Mouse (Mus musculus): Measurements from ENCODE around the gene Cdt1. TPM values are rescaled to one million over a fixed set of nuclear protein-coding genes. Genes with fewer than 3 reads are reported as not detected.

The Cdt1 gene
- total and polyA plus RNA-seq, 3 experiments, result 46.0 to 67.3 (median 50.0) TPM

- dilution Hi-C loops (cut with MboI; ENCODE audit: extremely low pct_ligation_motif_present, extremely low pct_unique_long_range_greater_than_20kb, low sequenced_read_pairs), result no loop called here
- peak within 1 kb of the TSS; percentile 97 for H3K27ac ChIP-seq (ENCODE audit: insufficient read depth, low read depth)
- H3K9me3 ChIP-seq (replicated peaks; ENCODE audit: low read length), result no peaks in the 10 kb centered on the region
- H3K4me1 ChIP-seq (ENCODE audit: control insufficient read depth in 1 of 2, insufficient read depth in 2 of 2), result peaks cover 11 to 48% of the 10 kb centered on the region in 2 experiments
- no peaks in the 10 kb centered on the region for H3K27me3 ChIP-seq (replicated peaks)
- H3K4me2 ChIP-seq (ENCODE audit: insufficient read depth, low read depth, poor library complexity, severe bottlenecking), result peak within 1 kb of the TSS; percentile 92
- H3K9ac ChIP-seq (ENCODE audit: insufficient read depth, low read depth), result peak within 1 kb of the TSS; percentile 72
- peaks cover 5 to 37% of the 10 kb centered on the region in 2 experiments for H3K36me3 ChIP-seq (replicated peaks in 1 of 2; ENCODE audit: control insufficient read depth in 1 of 2, insufficient read depth in 1 of 2, low read length in 1 of 2)
- no peaks in the 10 kb centered on the region for H3K79me2 ChIP-seq (replicated peaks; ENCODE audit: control insufficient read depth, extremely low read depth, insufficient read depth, poor library complexity, severe bottlenecking)
- in situ Hi-C loops (cut with MboI; ENCODE audit: low pct_ligation_motif_present, low pct_unique_long_range_greater_than_20kb, low sequenced_read_pairs), result no loop called here
- H3K4me3 ChIP-seq (replicated peaks in 1 of 3; ENCODE audit: low read depth in 2 of 3, low read length in 2 of 3, poor library complexity in 1 of 3), result peak within 1 kb of the TSS; percentile 78 to 94 (median 80)
- TF ChIP-seq POLR2AphosphoS2 (IDR thresholded peaks at IDR 0.05; ENCODE audit: low read depth, low read length) (peak; percentile 72; the same call in 1 of the 2 replicates), ZKSCAN1 (IDR thresholded peaks at IDR 0.05; ENCODE audit: borderline replicate concordance, low read depth, low read length) (no peak), EP300 (IDR thresholded peaks at IDR 0.05; ENCODE audit: low read length) (no peak), ZNF384 (IDR thresholded peaks at IDR 0.05; ENCODE audit: low read depth, low read length) (no peak), POLR2A (IDR thresholded peaks at IDR 0.05; ENCODE audit: low read depth, low read length) (peak; percentile 88), NELFE (IDR thresholded peaks at IDR 0.05; ENCODE audit: low read depth, low read length) (peak; percentile 91), CTCF (conservative IDR thresholded peaks at IDR 0.05 in 1 of 2, IDR thresholded peaks at IDR 0.05 in 1 of 2; ENCODE audit: low read depth in 2 of 2, low read length in 2 of 2) (peak in 1 of 2 experiments; percentile 32; a peak in 1 of 4 replicates), MAX (IDR thresholded peaks at IDR 0.05; ENCODE audit: low read length) (peak; percentile 59; the same call in 1 of the 2 replicates), SIN3A (IDR thresholded peaks at IDR 0.05; ENCODE audit: low read length) (peak; percentile 67), ELF1 (IDR thresholded peaks at IDR 0.05; ENCODE audit: low read depth, low read length) (peak; percentile 74; the same call in 1 of the 2 replicates), HCFC1 (IDR thresholded peaks at IDR 0.05; ENCODE audit: low read depth, low read length) (peak; percentile 50), CHD2 (IDR thresholded peaks at IDR 0.05; ENCODE audit: low read length) (0 out of 2 replicates have a peak, but pooled peaks have one; percentile 4), IRF4 (IDR thresholded peaks at IDR 0.05; ENCODE audit: low read depth, low read length) (peak; percentile 21; the same call in 1 of the 2 replicates), NRF1 (IDR thresholded peaks at IDR 0.05; ENCODE audit: low read depth, low read length) (no peak), USF1 (IDR thresholded peaks at IDR 0.05; ENCODE audit: low read depth, low read length) (peak; percentile 89), USF2 (conservative IDR thresholded peaks at IDR 0.05; ENCODE audit: low read depth, low read length) (peak; percentile 81), BHLHE40 (IDR thresholded peaks at IDR 0.05; ENCODE audit: low read depth, low read length) (no peak), MXI1 (IDR thresholded peaks at IDR 0.05; ENCODE audit: low read depth, low read length) (peak; percentile 45), MYC (IDR thresholded peaks at IDR 0.05; ENCODE audit: low read depth, low read length) (0 out of 2 replicates have a peak, but pooled peaks have one; percentile 18), ZMIZ1 (IDR thresholded peaks at IDR 0.05; ENCODE audit: low read depth, low read length) (peak; percentile 66; the same call in 1 of the 2 replicates), SMC3 (IDR thresholded peaks at IDR 0.05; ENCODE audit: low read depth, low read length) (peak; percentile 24; the same call in 1 of the 2 replicates)
- peak; percentile 97 for DNase-seq (ENCODE audit: extremely low read depth)
These were observed 43.7 kb downstream of the Cdt1 start, which contains the start of the genes Galns and Trappc2l for GRCm38 (mm10) chr8:122611295-122612133. Galns (minus strand) TSS chr8:122611463. Trappc2l (plus strand) TSS chr8:122611640.

Measured in CH12.LX (cell line).